Mouse (Mus musculus): Measurements from ENCODE around the gene Rere.
A peak's percentile ranks its signal among the peaks of the same experiment; 100 is the strongest.

GRCm38 (mm10) chr4:150239951-150240368, 41.5 kb upstream of the Rere start:
- TF ChIP-seq POLR2AphosphoS2 (IDR thresholded peaks at IDR 0.05; ENCODE audit: low read length) (no peak), USF2 (IDR thresholded peaks at IDR 0.05; ENCODE audit: borderline replicate concordance in 1 of 2, insufficient read depth in 1 of 2, low read depth in 1 of 2, low read length in 2 of 2) (no peak), CTCF (IDR thresholded peaks at IDR 0.05 in 2 of 3, conservative IDR thresholded peaks at IDR 0.05 in 1 of 3; ENCODE audit: control insufficient read depth in 1 of 3, insufficient read depth in 1 of 3, low read depth in 2 of 3, low read length in 3 of 3, poor library complexity in 1 of 3, severe bottlenecking in 1 of 3) (peak in 2 of 3 experiments; percentile 55 to 94), BHLHE40 (IDR thresholded peaks at IDR 0.05; ENCODE audit: borderline replicate concordance, low read depth, low read length) (no peak), MAFK (IDR thresholded peaks at IDR 0.05; ENCODE audit: borderline replicate concordance, low read depth, low read length) (no peak), NRF1 (IDR thresholded peaks at IDR 0.05; ENCODE audit: insufficient read depth, low read depth, low read length, poor library complexity, severe bottlenecking) (no peak), GATA1 (IDR thresholded peaks at IDR 0.05; ENCODE audit: low read depth, low read length) (0 out of 2 replicates have a peak, but pooled peaks have one; percentile 47), MAX (IDR thresholded peaks at IDR 0.05; ENCODE audit: low read length) (no peak), POLR2A (IDR thresholded peaks at IDR 0.05; ENCODE audit: control insufficient read depth in 1 of 2, insufficient read depth in 1 of 2, low read depth in 1 of 2, low read length in 2 of 2, poor library complexity in 1 of 2) (peak in 1 of 2 experiments; percentile 54; a peak in 1 of 4 replicates), EP300 (IDR thresholded peaks at IDR 0.05; ENCODE audit: low read depth in 1 of 2, low read length in 2 of 2) (no peak), TAL1 (IDR thresholded peaks at IDR 0.05; ENCODE audit: low read length) (no peak)

Data from MEL (cell line).